Mouse (Mus musculus) kidney, adult 9 months (tissue): ENCODE measurements around the gene Rnf151.
"Not testable (repeated sequence)": the region's sequence is repeated elsewhere in the genome, so short reads cannot be mapped to it uniquely, and the experiment has no call there.

Source experiments
- DNase-seq: peaks from one replicate; pipeline ENCODE4 v3.0.0; 2022

Rnf151 gene

DNA sequence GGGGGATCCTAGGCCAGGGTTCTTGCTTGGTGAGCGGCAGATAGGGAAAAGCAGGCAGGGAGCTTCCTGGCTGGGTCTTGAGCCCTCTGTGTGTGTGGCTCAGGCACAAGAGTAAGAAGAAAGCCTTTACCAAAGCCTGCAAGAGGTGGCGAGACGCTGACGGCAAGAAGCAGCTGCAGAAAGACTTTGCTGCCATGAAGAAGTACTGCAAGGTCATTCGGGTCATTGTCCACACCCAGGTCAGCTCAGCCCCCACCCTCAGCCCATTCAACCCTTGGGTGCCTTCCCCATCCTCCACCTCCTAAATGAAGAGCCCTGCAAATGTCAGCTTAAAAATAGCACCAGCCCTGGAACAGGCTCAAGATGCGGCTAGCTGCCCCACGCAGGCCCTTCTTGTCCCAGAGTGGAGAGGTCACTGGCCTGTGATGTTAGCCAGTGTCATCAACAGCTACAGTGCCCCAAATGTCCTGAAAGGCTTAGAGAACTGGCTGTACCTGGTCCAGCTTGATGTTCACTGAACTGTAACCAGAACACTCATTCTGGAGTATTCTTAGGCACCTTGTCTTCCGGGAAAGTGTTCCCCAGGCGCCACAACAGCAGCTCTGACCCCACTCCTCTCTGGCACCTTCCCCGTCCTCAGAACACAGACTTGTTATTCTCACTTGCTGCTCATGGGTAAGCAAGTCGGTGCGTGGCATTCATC is 14.5 kb upstream of the Rnf151 start:
- DNase-seq = peak; percentile 67

- no peak for DNase-seq
Observed at GRCm38 (mm10) chr17:24730787-24731186, 12.9 kb upstream of the Rnf151 start.

GRCm38 (mm10) chr17:24729067-24729466 is 11.2 kb upstream of the Rnf151 start:
- DNase-seq = no peak

DNA sequence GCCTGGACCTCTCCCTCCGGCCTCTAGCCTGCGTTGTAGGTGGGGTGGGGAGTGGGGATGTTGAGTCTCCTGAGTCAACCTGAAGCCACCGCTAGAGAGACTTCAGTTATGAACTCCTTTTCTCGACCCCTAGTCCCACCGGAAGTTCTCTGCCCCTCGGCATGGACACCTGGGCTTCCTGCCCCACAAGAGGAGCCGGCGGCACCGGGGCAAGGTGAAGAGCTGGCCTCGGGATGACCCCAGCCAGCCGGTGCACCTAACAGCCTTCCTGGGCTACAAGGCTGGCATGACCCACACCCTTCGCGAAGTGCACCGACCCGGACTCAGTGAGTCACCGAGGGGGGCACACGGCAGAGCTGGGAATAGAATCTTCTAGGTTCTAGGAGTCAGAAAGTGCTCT is 10.3 kb upstream of the Rnf151 start:
- DNase-seq = no peak

- DNase-seq = no peak
Observed at GRCm38 (mm10) chr17:24727618-24728017, 9.8 kb upstream of the Rnf151 start, which contains the start of gene Rpl3l. Gene Rpl3l (plus strand): TSS chr17:24727820.

- DNase-seq = peak; percentile 9
Observed at GRCm38 (mm10) chr17:24725637-24726390, 8.0 kb upstream of the Rnf151 start.

DNA sequence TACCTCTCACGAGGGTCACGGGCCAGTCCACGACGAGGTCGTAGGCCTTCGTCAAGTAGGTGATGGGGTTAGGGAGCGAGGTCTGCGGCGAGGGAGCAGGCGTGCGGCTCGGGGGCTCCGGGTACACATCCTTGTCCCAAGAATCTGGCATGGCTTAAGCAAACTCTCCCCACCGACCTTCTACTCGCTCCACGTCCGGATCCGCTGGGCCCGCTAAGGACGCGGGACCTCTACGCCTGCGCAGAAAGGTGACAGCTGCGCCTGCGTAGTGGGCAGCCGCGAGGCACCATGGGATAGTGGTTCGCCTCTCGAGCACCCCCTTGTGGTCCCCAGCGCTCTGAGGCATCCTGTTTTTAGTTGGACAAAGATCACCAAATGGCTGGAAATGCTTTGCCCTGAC is 6.3 kb upstream of the Rnf151 start, which contains the start of gene Ndufb10:
Gene Ndufb10, minus strand, starts transcription at position 295 of the 400 bp plus-strand sequence.
- peak; percentile 99 for DNase-seq

GRCm38 (mm10) chr17:24723881-24724180 is 6.0 kb upstream of the Rnf151 start:
- DNase-seq = no peak

DNA sequence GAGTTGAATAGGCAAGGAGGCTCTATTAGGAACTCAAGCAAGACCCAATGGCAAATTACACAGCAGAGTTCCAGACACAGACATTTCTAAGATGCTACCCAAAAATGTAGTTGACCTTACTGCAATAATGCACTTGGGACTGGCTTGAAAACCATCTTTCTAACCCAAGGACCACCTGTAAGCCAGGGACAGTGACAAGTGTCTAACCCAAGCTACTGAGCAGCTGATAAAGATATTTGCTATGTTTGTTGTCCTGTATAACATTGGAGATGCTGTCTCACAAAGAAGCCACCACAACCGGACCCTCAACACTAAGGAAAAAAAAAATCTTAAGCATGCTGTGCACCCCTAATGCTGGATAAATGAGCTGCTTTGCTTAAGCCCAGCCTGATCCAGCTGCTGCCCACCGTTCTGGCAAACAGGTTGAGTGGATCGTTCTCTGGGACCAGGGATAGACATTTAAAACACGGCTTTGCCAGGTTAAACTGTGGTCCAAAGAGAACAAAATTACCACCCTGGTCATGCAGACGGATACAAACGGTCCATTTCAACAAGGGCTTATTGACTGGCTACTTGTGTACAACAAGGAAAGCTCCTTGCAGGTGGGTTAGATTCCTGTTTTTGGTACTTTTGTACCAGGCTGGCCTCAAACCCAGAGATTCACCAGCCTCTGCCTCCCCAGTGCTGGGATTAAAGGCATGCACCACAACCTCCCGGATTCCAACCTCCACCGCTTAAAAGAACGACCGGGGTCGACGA is 5.4 kb upstream of the Rnf151 start:
- no peak for DNase-seq

DNA sequence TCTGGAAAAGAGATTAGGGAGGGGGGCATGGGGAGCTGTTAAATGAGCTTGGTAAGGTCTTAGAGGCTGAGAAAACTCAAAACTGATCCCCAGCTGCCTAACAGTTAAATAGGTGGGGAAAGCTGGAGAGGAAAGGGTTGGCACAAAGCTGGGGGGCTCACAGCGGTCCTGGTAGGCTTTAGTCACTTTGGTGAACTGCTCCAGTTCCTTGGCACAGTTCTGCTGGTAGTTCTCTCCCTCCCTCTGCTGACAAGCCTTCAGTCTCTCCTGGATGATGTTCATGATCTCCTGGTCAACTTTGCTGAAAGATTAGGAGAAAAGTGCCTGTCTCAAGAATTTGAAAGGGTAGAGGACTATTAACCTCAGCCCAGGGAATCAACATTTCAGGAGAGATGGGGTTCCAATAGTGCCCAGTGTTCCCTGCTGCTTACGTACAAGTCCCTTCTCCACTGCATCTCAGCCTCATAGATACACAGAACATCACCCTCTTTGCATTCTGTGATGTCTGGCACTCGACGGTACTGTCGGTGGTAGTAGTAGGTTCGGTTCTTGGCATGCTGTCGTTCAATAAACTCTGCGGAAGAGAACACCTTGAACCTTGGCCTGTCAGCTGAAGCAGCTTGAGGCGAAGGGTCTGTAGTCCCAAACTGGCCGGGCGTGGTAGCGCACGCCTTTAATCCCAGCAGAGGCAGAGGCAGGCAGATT is 4.5 kb upstream of the Rnf151 start:
- DNase-seq = no peak

DNA sequence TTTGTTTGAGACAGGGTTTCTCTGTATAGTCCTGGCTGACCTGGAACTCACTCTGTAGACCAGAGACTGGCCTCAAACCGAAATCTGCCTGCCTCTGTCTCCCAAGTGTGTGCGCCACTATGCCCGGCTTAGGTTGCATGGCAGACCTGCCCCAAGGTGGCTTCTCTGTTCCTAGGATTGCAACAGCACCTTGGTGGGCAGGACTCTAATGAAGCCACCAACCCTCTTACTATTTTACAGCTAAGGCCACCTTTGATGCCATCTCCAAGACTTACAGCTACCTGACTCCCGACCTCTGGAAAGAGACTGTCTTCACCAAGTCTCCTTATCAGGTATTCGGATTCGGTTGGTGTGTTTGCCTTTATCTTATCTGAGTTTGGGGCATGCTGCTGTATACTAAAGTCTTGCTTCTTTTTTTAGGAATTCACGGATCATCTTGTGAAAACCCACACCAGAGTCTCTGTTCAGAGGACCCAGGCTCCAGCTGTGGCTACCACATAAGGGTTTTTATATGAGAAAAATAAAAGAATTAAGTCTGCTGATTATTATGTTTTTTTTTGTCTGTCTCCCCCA is 3.6 kb upstream of the Rnf151 start:
- not testable (repeated sequence) for DNase-seq

GRCm38 (mm10) chr17:24720616-24721015 is 2.8 kb upstream of the Rnf151 start:
- peak; percentile 46 for DNase-seq

GRCm38 (mm10) chr17:24719494-24720222 is 1.8 kb upstream of the Rnf151 start:
- peak; percentile 99 for DNase-seq

GRCm38 (mm10) chr17:24718938-24719337 is 1.1 kb upstream of the Rnf151 start:
- DNase-seq = not testable (repeated sequence)

DNA sequence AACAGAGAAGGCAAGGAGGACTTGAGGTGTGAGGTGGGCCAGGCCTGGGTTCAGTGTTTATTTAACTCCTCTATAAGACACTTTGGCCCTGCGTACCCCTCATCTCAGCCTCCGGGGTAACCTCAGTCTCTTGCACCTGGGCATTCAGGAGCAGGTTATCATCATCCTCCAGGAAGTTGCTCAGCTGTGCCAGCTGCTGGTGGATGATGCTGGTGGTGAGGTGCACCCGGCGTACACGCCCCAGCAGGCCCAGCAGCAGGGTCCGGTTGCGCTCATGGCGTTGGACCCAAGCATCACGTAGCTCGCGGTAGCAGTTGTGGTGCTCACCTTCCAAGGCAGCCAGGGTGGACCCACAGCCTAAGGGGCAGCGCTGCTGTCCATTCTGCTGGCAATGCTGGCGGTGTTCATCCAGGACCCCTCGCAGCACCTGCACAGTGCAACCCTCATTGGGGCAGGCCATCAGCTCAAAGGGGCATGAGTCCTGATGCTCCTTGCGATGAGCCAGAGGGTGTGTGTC is 1.6 kb downstream of the Rnf151 start:
- no peak for DNase-seq

DNA sequence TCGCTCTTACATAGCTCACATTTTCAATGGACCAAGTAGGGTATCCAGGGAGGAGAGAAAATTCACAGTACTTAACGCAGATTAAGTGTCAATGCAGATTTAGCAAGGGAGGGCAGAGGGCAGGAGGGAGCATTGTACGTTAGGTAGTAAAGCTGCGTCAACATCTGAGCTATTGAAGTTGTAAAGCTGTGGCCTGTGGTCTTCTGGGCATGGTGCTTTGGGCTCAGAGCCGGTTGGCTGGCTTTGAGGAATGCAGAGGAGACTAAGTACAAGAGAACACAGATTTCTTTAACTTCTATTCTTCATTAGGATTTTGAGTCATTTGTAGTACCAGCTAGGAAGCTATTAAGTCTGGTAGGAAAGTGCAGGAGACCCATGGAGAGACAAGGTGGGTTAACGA is 2.3 kb downstream of the Rnf151 start:
- DNase-seq = no peak

GRCm38 (mm10) chr17:24708646-24709045 is 9.2 kb downstream of the Rnf151 start:
- DNase-seq = no peak

DNA sequence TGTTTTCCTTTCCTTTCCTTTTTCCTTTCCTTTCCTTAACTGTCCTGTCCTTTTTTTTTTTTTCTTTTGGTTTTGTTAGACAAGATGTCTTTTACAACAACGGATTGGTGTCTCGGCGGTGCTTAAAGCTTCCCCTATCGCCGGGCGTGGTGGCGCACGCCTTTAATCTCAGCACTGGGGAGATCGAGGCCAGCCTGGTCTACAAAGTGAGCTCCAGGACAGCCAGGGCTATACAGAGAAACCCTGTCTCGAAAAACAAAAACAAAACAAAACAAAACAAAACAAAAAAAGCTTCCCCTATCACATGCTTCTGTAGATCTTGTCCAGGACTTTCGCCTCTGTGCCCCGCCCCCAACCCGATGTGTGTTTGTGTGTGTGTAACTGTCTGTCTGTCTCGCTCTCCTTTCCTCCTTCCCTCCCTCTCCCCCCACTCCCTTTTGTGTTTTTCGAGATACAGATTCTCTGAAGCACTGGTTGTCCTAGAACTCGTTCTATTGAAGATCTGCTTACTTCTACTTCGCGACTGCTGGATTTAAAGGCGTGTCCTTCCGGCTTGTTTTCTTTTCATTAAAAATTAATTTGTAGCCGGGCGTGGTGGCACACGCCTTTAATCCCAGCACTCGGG is 9.9 kb downstream of the Rnf151 start:
- no peak for DNase-seq

DNA sequence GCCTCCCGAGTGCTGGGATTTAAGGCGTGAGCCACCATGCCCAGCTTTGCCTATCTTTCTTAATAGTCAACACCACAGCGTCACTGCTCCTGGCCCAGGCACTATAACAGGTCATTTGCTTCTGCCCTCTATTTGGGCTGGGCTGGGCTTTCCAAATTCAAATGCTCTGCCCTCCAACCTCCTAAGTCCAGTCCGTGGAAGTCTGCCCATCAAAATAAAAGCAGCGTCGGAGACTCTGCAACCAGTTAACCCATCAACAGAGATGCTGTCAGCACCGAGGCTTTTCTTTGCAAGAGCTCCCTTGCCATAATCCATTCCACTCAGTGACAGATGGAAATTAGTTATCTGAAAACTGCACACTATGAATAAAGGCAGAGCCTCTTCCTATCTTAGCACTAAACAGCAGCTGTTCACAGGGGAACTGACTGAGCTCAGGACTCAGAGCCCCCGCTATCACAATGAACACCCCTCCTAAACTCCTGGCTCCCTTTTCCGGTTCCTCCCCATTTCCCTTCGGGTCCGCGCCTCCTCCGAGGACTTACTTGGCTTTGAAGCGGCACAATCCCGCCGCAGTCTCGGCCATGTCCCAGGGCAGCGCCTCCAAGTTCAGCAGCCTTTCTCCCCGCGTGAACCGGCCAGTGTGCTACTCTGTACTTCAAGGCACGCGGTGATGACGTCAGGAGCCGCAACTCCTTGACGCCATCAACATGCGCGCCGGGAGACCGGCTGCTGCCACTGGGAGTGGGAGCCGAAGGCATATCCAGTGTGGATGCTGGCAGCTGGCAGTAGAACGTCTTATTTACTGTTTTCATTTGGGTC is 10.7 kb downstream of the Rnf151 start, which contains the start of gene Tbl3:
Gene Tbl3, minus strand, starts transcription at position 679 of the 819 bp plus-strand sequence.
- peak; percentile 95 for DNase-seq

GRCm38 (mm10) chr17:24705821-24706220 is 12.0 kb downstream of the Rnf151 start:
- no peak for DNase-seq
